Mouse (Mus musculus) MEL (cell line): ENCODE data around the gene Stk39. TPM values are rescaled to one million over a fixed set of nuclear protein-coding genes. Genes with fewer than 3 reads are reported as not detected.

Experiments
- DNase-seq: peaks from one replicate; pipeline ENCODE4 v3.0.0; 2011; ENCODE audit warnings: low read depth, low spot score
- H3K27ac ChIP-seq: 2 replicates; pipeline ENCODE4 v1.5.1; 2012; ENCODE audit warnings: low read depth, mild to moderate bottlenecking, control low read depth, low read length, moderate library complexity; ENCODE audit not compliant: control insufficient read depth
- H3K27me3 ChIP-seq, 2 experiments: fragments of 150-350 bp in 1 of 2; sonication (generic) in 1 of 2; 2 replicates each; pipeline ENCODE4 v1.6.1; 2012; ENCODE audit warnings: low read length in 2 of 2, mild to moderate bottlenecking in 2 of 2, improper control_type of control experiment in 1 of 2, moderate library complexity in 1 of 2; ENCODE audit not compliant: insufficient read depth in 2 of 2, control insufficient read depth in 1 of 2
- H3K36me3 ChIP-seq, 2 experiments: 2 replicates each; pipeline ENCODE4 v1.6.1; 2012 to 2014; ENCODE audit warnings: low read length in 2 of 2, improper control_type of control experiment in 1 of 2, inconsistent platforms in 1 of 2, mild to moderate bottlenecking in 1 of 2; ENCODE audit not compliant: insufficient read depth in 2 of 2, control insufficient read depth in 1 of 2
- H3K4me1 ChIP-seq, 2 experiments: fragments of 150-350 bp in 1 of 2; sonication (generic) in 1 of 2; 2 replicates each; pipeline ENCODE4 v1.6.1; 2012; ENCODE audit warnings: low read length in 2 of 2, improper control_type of control experiment in 1 of 2, mild to moderate bottlenecking in 1 of 2; ENCODE audit not compliant: insufficient read depth in 2 of 2, control insufficient read depth in 1 of 2
- H3K4me3 ChIP-seq, 2 experiments: fragments of 150-350 bp in 1 of 2; sonication (generic) in 1 of 2; 2 replicates each; pipeline ENCODE4 v1.5.1; 2012; ENCODE audit warnings: low read depth in 2 of 2, low read length in 2 of 2, mild to moderate bottlenecking in 2 of 2, moderate library complexity in 2 of 2, control low read depth in 1 of 2, improper control_type of control experiment in 1 of 2; ENCODE audit not compliant: control insufficient read depth in 1 of 2, insufficient read depth in 1 of 2
- H3K79me2 ChIP-seq: 2 replicates; pipeline ENCODE4 v1.6.1; 2012; ENCODE audit warnings: mild to moderate bottlenecking, low read length, moderate library complexity; ENCODE audit not compliant: control insufficient read depth, poor library complexity, insufficient read depth
- H3K9ac ChIP-seq: 2 replicates; pipeline ENCODE4 v1.6.1; 2012; ENCODE audit warnings: low read depth, mild to moderate bottlenecking, control low read depth, low read length, moderate library complexity; ENCODE audit not compliant: control insufficient read depth, poor library complexity, severe bottlenecking
- H3K9me3 ChIP-seq: fragments of 150-350 bp; sonication (generic); replicated peaks from 2 replicates; pipeline ENCODE4 v1.6.1; 2012; ENCODE audit warnings: mild to moderate bottlenecking, low read length, improper control_type of control experiment, moderate library complexity; ENCODE audit not compliant: insufficient read depth
- CHD1 ChIP-seq: IDR thresholded peaks from 2 replicates; pipeline ENCODE4 v1.6.1; 2012; ENCODE audit warnings: low read depth, mild to moderate bottlenecking, inconsistent platforms, low read length, improper control_type of control experiment
- CHD2 ChIP-seq: IDR thresholded peaks from 2 replicates; pipeline ENCODE4 v1.6.1; 2011; ENCODE audit warnings: low read length, improper control_type of control experiment
- CTCF ChIP-seq, 3 experiments: IDR thresholded peaks in 2 of 3; conservative IDR thresholded peaks in 1 of 3; 2 replicates each; pipeline ENCODE4 v1.5.1; 2011 to 2012; ENCODE audit warnings: low read length in 3 of 3, low read depth in 2 of 3, mild to moderate bottlenecking in 2 of 3, improper control_type of control experiment in 1 of 3, inconsistent platforms in 1 of 3, mixed read lengths in 1 of 3, moderate library complexity in 1 of 3; ENCODE audit not compliant: control insufficient read depth in 1 of 3, insufficient read depth in 1 of 3, poor library complexity in 1 of 3, severe bottlenecking in 1 of 3
- E2F4 ChIP-seq: IDR thresholded peaks from 2 replicates; pipeline ENCODE4 v1.6.1; 2011; ENCODE audit warnings: low read depth, low read length, improper control_type of control experiment, borderline replicate concordance
- ELF1 ChIP-seq: IDR thresholded peaks from 2 replicates; pipeline ENCODE4 v1.6.1; 2014; ENCODE audit warnings: low read depth, mild to moderate bottlenecking, inconsistent platforms, low read length, improper control_type of control experiment, moderate library complexity
- EP300 ChIP-seq, 2 experiments: IDR thresholded peaks; 2 replicates each; pipeline ENCODE4 v1.6.1; 2011; ENCODE audit warnings: improper control_type of control experiment in 2 of 2, low read length in 2 of 2, low read depth in 1 of 2, mild to moderate bottlenecking in 1 of 2
- ETS1 ChIP-seq: IDR thresholded peaks from 2 replicates; pipeline ENCODE4 v1.6.1; 2012; ENCODE audit warnings: low read depth, mild to moderate bottlenecking, inconsistent platforms, low read length, improper control_type of control experiment, moderate library complexity
- HCFC1 ChIP-seq: IDR thresholded peaks from 2 replicates; pipeline ENCODE4 v1.6.1; 2012; ENCODE audit warnings: low read depth, mild to moderate bottlenecking, inconsistent platforms, low read length, improper control_type of control experiment, moderate library complexity
- MAFK ChIP-seq: IDR thresholded peaks from 2 replicates; pipeline ENCODE4 v1.6.1; 2011; ENCODE audit warnings: low read depth, mild to moderate bottlenecking, low read length, improper control_type of control experiment, borderline replicate concordance
- MAZ ChIP-seq: IDR thresholded peaks from 2 replicates; pipeline ENCODE4 v1.6.1; 2012; ENCODE audit warnings: low read depth, mild to moderate bottlenecking, inconsistent platforms, low read length, improper control_type of control experiment
- NRF1 ChIP-seq: IDR thresholded peaks from 2 replicates; pipeline ENCODE4 v1.6.1; 2014; ENCODE audit warnings: low read depth, mild to moderate bottlenecking, inconsistent platforms, low read length, improper control_type of control experiment, moderate library complexity; ENCODE audit not compliant: poor library complexity, insufficient read depth, severe bottlenecking
- POLR2A ChIP-seq, 2 experiments: IDR thresholded peaks; 2 replicates each; pipeline ENCODE4 v1.6.1; 2011 to 2012; ENCODE audit warnings: low read length in 2 of 2, mild to moderate bottlenecking in 2 of 2, control low read depth in 1 of 2, improper control_type of control experiment in 1 of 2, low read depth in 1 of 2, moderate library complexity in 1 of 2; ENCODE audit not compliant: control insufficient read depth in 1 of 2, insufficient read depth in 1 of 2, poor library complexity in 1 of 2
- POLR2AphosphoS2 ChIP-seq: IDR thresholded peaks from 2 replicates; pipeline ENCODE4 v1.6.1; 2011; ENCODE audit warnings: low read length, improper control_type of control experiment
- POLR2AphosphoS5 ChIP-seq: IDR thresholded peaks from 2 replicates; pipeline ENCODE4 v1.6.1; 2012; ENCODE audit warnings: low read depth, borderline replicate concordance, mild to moderate bottlenecking, inconsistent platforms, low read length, moderate library complexity, mixed read lengths
- RAD21 ChIP-seq: IDR thresholded peaks from 2 replicates; pipeline ENCODE4 v1.6.1; 2011; ENCODE audit warnings: mild to moderate bottlenecking, low read depth, low read length, improper control_type of control experiment
- RCOR1 ChIP-seq: IDR thresholded peaks from 2 replicates; pipeline ENCODE4 v1.6.1; 2012; ENCODE audit warnings: low read depth, mild to moderate bottlenecking, inconsistent platforms, low read length, improper control_type of control experiment
- TBP ChIP-seq: IDR thresholded peaks from 2 replicates; pipeline ENCODE4 v1.8.0; 2011; ENCODE audit warnings: low read depth, low read length, improper control_type of control experiment
- UBTF ChIP-seq: IDR thresholded peaks from 2 replicates; pipeline ENCODE4 v1.6.1; 2012; ENCODE audit warnings: low read depth, mild to moderate bottlenecking, inconsistent platforms, low read length, improper control_type of control experiment, moderate library complexity, borderline replicate concordance; ENCODE audit not compliant: insufficient read depth
- USF1 ChIP-seq: IDR thresholded peaks from 2 replicates; pipeline ENCODE4 v1.6.1; 2014; ENCODE audit warnings: low read depth, mild to moderate bottlenecking, inconsistent platforms, low read length, improper control_type of control experiment, moderate library complexity
- USF2 ChIP-seq, 2 experiments: IDR thresholded peaks; 2 replicates each; pipeline ENCODE4 v1.6.1; 2011 to 2012; ENCODE audit warnings: improper control_type of control experiment in 2 of 2, low read length in 2 of 2, borderline replicate concordance in 1 of 2, inconsistent platforms in 1 of 2, low read depth in 1 of 2, mild to moderate bottlenecking in 1 of 2; ENCODE audit not compliant: insufficient read depth in 1 of 2
- ZC3H11A ChIP-seq: IDR thresholded peaks from 2 replicates; pipeline ENCODE4 v1.6.1; 2012; ENCODE audit warnings: low read depth, mild to moderate bottlenecking, inconsistent platforms, low read length, improper control_type of control experiment
- ZKSCAN1 ChIP-seq: IDR thresholded peaks from 2 replicates; pipeline ENCODE4 v1.6.1; 2012; ENCODE audit warnings: low read depth, mild to moderate bottlenecking, inconsistent platforms, low read length, improper control_type of control experiment, moderate library complexity
- ZMIZ1 ChIP-seq: IDR thresholded peaks from 2 replicates; pipeline ENCODE4 v1.6.1; 2012; ENCODE audit warnings: low read depth, mild to moderate bottlenecking, inconsistent platforms, low read length, improper control_type of control experiment, moderate library complexity
- ZNF384 ChIP-seq: IDR thresholded peaks from 2 replicates; pipeline ENCODE4 v1.6.1; 2012; ENCODE audit warnings: low read depth, mild to moderate bottlenecking, inconsistent platforms, low read length, improper control_type of control experiment
- polyA plus RNA-seq, 2 experiments: library from polyadenylated mRNA; stranded (reverse) in 1 of 2; unstranded in 1 of 2; fragments of >175 nt in 1 of 2; fragments of >200 nt in 1 of 2; gene quantifications; 2 replicates each; pipeline versions ENCODE4 v1.2.1 to v1.2.4; 2012; ENCODE audit warnings: low replicate concordance in 2 of 2, low read depth in 1 of 2; ENCODE audit not compliant: insufficient read length in 2 of 2, insufficient read depth in 1 of 2, missing spikeins in 1 of 2
- total RNA-seq: library from RNA; depleted of rRNA; stranded (reverse); fragments of 300-350 nt; gene quantifications from 2 replicates; pipeline ENCODE4 v1.2.3, GENCODE M21; 2012

The Stk39 gene
- total and polyA plus RNA-seq, 3 experiments = not detected

DNA sequence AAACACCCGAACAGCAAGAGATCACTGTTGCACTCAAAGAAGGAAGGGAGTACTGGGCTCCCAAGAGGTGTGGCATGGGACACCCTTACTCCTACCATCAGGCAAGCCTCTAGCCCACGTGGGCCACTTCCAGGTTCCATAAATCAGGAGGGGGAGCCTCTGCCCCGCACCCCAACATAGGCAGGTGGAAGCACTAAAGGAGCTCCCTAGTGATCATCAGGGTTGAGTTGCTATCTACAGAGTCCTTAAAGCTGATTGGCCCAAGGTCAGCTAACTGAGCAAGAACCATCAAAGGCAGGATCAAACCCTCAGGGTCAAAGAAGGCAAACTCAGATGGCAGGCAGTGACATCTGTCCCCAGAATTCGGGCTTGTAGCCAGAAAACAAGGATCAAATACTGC is 8.3 kb downstream of the Stk39 start:
- no peaks in the 10 kb centered on the region for H3K36me3 ChIP-seq
- no peak for TF ChIP-seq EP300 (IDR thresholded peaks at IDR 0.05; ENCODE audit: low read depth in 1 of 2, low read length in 2 of 2)
- no peak for TF ChIP-seq POLR2AphosphoS5
- TF ChIP-seq ETS1 = no peak
- no peak for TF ChIP-seq CTCF (IDR thresholded peaks at IDR 0.05 in 2 of 3, conservative IDR thresholded peaks at IDR 0.05 in 1 of 3; ENCODE audit: control insufficient read depth in 1 of 3, insufficient read depth in 1 of 3, low read depth in 2 of 3, low read length in 3 of 3, poor library complexity in 1 of 3, severe bottlenecking in 1 of 3)
- TF ChIP-seq ZC3H11A = no peak
- no peak for TF ChIP-seq CHD1
- no peak for TF ChIP-seq USF2 (IDR thresholded peaks at IDR 0.05; ENCODE audit: borderline replicate concordance in 1 of 2, insufficient read depth in 1 of 2, low read depth in 1 of 2, low read length in 2 of 2)
- TF ChIP-seq POLR2A (IDR thresholded peaks at IDR 0.05; ENCODE audit: control insufficient read depth in 1 of 2, insufficient read depth in 1 of 2, low read depth in 1 of 2, low read length in 2 of 2, poor library complexity in 1 of 2) = no peak
- no peak for TF ChIP-seq TBP
- TF ChIP-seq NRF1 = no peak
- TF ChIP-seq, all 39 proteins: peak for 0

DNA sequence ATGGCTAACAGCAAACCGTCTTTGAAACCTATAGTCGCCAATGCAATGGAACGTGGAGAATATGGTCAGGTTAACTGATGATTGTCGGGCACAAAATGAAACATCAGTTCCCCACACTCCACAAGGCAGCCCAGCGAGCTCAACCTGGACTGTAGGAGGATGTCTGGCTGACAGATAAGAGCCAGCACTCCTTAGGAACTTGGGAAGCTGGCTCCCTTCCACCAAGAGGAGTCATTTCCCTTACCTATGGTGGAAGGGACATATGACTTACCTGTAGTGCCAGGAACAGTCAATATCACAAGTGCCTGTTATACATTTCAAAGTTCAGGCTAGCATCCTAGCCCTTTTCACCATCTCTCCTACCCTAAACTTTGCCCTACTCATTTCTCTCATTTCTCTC is 14.0 kb downstream of the Stk39 start:
- no peak overlapping the region for H3K4me3 ChIP-seq
- H3K9me3 ChIP-seq = no peaks in the 10 kb centered on the region
- no peak for DNase-seq

More for the DNA sequence above, 8.3 kb downstream of the Stk39 start:
- Histone ChIP-seq H3K4me3 (no peak overlapping the region), H3K27ac (no peak overlapping the region), H3K4me1 (no peaks in the 10 kb centered on the region), H3K27me3 (no peaks in the 10 kb centered on the region), H3K9ac (no peak overlapping the region), H3K9me3 (no peaks in the 10 kb centered on the region), H3K79me2 (no peaks in the 10 kb centered on the region)
- no peak for DNase-seq

More for the DNA sequence above, 14.0 kb downstream of the Stk39 start:
- H3K9ac ChIP-seq = no peak overlapping the region
- H3K27ac ChIP-seq = no peak overlapping the region
- no peak for TF ChIP-seq POLR2AphosphoS2
- TF ChIP-seq ZNF384 = no peak
- TF ChIP-seq MAFK = no peak
- TF ChIP-seq NRF1 = no peak
- no peak for TF ChIP-seq UBTF
- no peak for TF ChIP-seq E2F4
- no peak for TF ChIP-seq ZKSCAN1
- no peak for TF ChIP-seq RAD21
- no peak for TF ChIP-seq CHD2
- no peak for TF ChIP-seq USF1
- TF ChIP-seq ZC3H11A = no peak
- TF ChIP-seq MAZ = no peak
- no peak for TF ChIP-seq RCOR1
- TF ChIP-seq ZMIZ1 = no peak
- no peak for TF ChIP-seq POLR2AphosphoS5
- no peak for TF ChIP-seq HCFC1
- TF ChIP-seq ELF1 = no peak
- no peaks in the 10 kb centered on the region for H3K27me3 ChIP-seq
- H3K79me2 ChIP-seq = no peaks in the 10 kb centered on the region
- H3K4me1 ChIP-seq = no peaks in the 10 kb centered on the region
- H3K36me3 ChIP-seq = no peaks in the 10 kb centered on the region
